Mouse (Mus musculus) right cerebral cortex, postnatal 4 days (tissue): Measurements from ENCODE around the gene March1.
A peak's percentile ranks its signal among the peaks of the same experiment; 100 is the strongest.

Source experiments
- DNase-seq: peaks from one replicate; pipeline ENCODE4 v3.0.0-alpha.2; 2022

March1 gene

GRCm38 (mm10) chr8:65617871-65618751 is at the start of gene March1:
TSS of gene March1 (plus strand) at chr8:65617900.
- peak; percentile 69 for DNase-seq

DNA sequence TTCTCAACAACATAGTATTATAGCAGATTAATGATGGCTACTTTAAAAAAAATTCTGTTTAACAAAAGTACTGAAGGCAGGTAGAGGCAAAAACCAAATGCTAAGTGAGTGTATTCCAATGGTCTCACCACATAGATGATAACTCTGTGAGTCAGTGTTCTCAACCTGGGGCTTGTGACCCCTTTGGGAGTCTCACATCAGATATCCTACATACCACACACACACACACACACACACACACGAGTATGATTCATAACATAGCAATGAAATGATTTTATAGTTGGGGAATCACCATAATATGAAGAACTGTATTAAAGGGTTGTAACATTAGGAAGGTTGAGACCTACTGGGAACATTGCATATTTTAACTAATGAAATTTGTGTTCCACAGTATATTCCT is 30.8 kb upstream of the March1 start:
- DNase-seq, result no peak

DNA sequence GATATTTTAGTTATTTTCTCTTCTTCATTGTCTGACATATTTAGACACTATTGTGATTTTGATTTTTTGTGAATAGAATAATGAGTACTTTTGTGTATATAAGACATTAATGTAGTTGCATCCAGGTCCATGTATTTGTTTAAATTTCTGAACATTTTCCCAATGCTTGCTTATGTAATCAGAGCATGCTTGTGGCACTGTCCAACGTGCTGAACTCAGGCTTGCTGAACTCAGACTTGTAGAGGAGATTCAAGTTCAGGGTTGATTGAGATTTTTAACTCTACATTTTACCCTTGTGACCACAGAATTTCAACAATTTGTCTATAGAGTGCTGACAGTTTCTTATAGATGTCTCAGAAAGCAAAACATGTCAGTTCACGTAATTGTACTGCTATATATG is 14.5 kb upstream of the March1 start:
- no peak for DNase-seq

- DNase-seq, result no peak
Observed at GRCm38 (mm10) chr8:65609509-65609908, 8.2 kb upstream of the March1 start.

GRCm38 (mm10) chr8:65618966-65619365 is 1.3 kb downstream of the March1 start:
- peak; percentile 36 for DNase-seq

DNA sequence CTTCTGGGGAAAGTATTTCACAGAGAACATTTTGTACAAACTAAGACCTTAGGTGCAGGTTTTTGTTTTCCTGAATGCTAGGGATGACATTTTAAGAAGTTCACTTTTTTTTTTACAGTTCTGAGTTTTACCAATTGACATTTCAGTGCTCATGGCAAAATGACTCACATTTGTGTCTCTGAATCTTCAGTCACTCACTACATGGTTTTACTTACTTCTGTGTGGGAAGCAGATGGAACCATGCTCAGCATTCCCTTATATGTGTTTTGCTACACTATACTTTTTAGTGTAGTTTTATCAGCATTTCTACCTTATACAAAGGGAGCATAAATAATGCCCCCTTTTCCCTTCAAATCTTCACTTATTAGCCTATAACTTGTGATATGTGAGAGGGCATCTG is 27.2 kb downstream of the March1 start:
- DNase-seq, result no peak

DNA sequence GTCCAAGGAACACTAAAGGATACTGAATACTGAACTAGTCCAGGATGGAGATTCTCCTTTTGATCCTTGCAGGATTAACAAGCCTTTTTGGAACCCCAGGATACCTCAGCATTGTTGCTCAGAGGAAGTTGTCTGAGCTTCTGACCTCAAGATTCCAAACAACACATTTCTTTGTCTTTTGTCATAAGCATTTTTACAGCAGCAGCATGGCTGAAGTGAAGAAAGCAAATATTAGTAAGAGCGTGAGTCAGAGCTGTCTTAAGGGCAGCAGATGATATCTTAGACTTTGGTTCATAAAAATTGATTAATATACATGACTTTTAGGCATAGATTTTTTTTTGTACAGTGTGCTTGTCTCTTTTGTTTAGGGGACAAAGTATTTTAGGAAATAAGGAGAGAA is 27.8 kb downstream of the March1 start:
- DNase-seq, result no peak

GRCm38 (mm10) chr8:65645945-65646344 is 28.2 kb downstream of the March1 start:
- no peak for DNase-seq

- no peak for DNase-seq
Observed at GRCm38 (mm10) chr8:65655924-65656323, 38.2 kb downstream of the March1 start.

DNA sequence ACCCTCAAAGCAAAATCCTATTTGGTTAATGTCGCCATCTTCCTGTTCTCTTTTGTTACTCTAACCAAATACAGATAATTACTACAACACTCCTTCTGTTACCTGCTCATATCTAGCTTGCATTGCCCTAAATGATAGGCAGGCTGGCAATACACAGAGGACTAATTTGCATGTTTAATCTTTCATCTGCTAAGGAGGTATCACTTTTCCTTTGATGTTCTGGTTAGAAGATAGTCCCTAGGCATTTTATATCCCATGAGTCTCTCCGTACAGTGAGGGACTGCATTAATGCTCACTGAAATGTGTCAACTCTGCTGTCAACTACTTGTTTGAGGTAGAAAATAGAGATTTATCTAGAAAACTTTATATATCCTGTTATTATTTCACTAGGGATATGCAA is 44.2 kb downstream of the March1 start:
- no peak for DNase-seq

DNA sequence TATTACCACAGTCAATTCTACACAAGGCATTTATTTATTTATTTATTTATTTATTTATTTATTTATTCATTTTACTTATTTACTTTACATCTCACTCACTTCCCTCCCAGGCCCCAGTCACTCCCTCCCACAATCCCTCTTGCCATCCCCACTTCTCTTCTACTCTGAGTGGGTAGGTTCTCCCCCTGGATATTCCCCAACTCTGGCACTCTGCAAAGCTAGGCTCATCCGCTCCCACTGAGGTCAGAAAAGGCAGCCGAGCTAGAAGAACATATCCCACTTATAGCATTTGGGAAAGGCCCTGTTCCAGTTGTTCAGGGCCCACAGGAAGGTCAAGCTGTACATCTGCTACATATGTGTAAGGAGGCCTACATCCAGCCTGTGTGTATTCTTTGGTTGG is 48.1 kb downstream of the March1 start:
- DNase-seq, result no peak

- no peak for DNase-seq
Observed at GRCm38 (mm10) chr8:65743066-65743465, 125.4 kb downstream of the March1 start.

DNA sequence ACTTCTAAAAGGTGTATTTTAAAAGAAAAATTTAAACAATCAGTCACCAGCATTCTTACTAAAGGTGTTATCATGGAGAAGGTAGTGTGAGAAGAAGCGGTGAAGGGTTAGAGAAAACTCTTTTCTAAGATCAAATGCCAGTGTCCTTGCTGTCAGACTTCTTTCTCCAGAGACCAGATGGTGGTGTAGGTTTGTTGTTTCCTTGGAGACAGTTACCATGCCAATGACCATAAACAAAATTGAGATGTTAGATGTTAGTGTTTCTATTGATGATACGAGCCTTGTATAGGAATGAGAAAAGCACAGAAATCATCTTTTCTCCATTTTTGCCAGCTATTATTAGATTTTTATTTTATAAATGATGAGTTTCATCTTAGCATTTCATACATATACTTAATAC is 158.1 kb downstream of the March1 start:
- no peak for DNase-seq

- DNase-seq, result no peak
Observed at GRCm38 (mm10) chr8:65781156-65781555, 163.5 kb downstream of the March1 start.

DNA sequence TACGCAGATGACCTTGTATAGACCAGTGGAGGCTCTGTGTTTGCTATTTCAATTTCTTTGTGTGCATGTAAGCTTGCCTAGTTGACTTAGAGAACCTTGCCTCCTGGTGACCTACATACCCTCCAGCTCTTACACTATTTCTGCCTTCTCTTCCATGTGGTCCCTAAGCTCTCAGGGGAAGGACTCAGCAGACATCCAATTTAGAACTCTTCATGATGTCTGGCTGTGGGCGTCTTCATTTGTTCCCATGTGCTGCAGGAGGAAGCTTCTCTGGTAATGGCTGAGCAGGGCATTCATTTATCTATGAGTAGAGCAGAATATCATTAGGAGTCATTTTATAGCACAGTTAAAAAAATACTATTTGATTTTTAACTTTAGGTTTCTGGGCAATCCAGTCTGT is 195.3 kb downstream of the March1 start:
- no peak for DNase-seq

DNA sequence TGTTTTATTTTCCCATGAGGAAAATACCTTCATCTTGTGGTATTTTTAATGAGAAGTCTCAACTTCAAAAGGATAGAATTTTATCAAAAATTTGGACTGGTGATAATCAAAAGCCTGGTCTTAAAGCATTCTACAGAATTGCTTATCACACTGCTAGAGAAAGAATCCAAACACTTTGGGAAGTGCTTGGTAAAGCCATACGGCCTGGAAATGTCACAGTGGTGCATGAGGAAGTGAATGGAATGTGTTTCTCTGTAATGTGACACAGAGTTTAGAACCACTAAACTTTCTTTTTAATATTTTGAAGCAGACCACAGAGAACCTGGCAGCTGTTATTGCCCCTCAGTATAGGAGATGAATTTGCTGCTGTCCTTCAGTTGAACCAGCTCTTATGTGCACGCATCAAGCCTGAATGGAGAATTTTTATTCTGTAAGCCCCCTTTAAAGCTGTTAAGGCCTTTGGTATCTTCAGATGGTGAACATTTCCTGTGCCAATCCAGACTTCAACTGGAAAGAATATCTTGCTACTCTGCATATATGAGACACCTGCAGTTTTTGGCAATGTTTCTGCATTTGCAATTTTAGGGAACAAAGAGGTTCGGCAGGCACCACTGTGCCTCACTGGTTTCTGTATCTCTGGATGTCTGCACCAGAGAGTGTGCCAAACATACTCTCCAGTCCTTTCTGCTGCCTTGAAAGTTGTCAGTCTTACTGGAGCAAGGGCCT is 304.8 kb downstream of the March1 start:
- no peak for DNase-seq

- no peak for DNase-seq
Observed at GRCm38 (mm10) chr8:65956948-65957347, 339.2 kb downstream of the March1 start.

GRCm38 (mm10) chr8:65957492-65957891 is 339.8 kb downstream of the March1 start:
- no peak for DNase-seq

DNA sequence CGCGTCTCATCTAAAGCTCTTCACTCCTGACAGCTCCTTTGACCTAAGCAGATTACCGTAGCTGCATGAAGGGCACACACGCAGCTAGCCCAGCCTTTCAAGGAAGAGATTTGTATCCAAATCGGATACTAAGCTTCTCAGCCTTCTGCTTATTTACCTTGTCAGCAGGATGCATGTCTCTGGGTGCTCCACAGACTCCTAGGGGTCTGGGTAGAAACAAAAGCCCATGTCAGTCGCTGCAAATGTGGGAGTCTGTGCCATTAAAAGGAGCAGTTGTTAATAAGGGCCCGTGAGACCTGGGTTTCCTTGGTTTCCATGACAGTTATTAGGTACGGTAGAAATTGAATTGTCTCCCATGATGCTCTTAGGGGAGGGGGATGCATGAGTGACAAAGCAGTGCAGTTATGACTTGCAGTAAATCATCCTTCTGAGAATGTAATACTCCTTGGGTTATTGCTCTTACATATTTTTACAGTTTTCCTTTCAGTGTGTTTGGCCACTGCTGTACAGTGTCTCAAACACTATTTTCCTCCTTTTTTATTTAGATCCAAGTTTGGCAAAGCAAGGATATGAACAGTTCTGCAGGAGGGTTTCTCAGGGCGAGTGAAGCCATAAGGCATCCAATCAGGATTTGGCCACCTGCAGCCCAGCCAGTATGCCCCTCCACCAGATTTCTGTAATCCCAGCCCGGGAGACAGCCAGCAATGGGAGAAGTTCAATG is 349.0 kb downstream of the March1 start:
- DNase-seq, result no peak

DNA sequence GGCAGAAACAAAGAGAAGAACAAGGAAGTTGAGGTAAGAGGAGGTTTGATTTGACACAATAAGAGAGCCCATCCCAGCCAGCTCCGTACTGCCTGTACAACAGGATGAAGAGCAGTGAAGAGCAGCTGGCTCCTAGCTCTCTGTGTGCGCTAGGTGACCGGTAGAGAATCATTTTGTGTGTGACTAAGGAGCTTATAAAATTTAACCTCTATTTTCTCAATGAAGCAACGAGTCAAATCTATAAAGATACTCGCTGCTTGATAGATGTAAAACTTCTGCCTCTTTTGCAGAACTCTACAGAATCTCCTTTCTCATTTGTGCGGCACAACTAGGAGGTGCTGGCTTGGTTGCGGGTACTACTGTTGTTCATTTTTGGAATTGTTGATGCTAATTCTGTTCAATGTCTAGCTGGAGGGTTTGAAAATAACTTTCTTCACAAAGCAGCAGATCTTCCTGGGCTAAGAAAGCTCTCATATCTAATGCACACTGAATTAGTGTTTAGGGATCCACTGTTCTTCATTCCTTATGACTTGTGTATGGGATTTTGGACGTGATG is 349.6 kb downstream of the March1 start:
- DNase-seq, result no peak

- DNase-seq, result no peak
Observed at GRCm38 (mm10) chr8:65976905-65977304, 359.2 kb downstream of the March1 start.

DNA sequence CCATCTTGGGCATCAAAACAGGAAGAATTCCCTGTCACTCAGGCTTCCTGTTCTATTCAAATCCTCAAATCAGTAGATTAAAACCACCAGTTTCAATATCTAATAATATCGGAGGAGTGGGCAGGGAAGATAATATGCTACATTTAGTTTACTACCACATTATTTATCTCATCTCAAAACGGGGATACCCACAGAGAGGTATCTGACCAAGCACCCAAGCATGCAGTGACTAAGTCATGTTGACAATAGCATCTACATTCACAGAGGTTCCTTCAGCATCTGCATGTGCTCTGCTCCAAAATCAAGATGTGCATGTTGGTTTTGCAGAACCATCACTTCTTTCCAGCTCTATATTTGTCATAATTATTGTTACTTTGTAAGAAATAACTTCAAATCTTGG is 364.3 kb downstream of the March1 start:
- DNase-seq, result no peak

DNA sequence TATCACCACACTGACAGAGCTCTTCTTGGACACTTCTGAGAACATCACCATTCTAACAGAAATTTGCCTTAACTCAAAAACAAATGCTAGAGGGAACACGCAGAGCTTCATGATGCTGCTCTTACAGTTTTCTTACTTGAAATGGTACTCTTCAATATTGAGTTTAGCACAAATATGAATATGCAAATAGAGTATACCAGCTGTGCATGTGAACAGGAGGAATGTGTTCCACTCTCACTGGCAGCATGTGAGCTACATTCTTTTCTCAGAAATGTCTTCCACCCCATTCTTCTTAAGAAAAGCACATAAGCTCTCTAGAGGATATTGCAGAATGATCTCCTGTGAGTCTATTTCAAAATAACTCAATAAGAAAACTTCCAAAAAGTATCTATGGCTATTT is 370.0 kb downstream of the March1 start:
- DNase-seq, result no peak
